Mouse (Mus musculus): ENCODE data around the gene Maco1.

Gene Maco1

DNA sequence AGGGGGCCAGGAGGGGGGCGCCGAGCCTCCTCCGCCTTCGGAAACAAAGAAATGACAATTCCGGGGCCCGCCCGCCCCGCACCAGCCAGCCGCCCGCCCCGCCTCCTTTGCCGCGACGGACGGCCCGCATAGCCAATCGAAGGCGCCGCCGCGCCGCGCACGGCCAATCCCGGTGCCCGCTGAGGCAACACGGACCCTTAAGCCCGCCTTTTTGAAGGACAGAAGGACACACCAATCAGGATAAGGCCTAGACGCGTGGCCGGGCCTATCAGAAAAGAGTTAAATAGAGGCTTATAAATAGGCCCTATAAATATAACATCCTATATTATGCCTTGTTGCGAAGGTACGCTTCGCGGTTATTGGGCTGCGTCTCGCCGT lies at the start of gene Maco1:
Gene Maco1 (minus strand): TSS at position 87 of the 378 bp plus-strand sequence.
- DNase-seq, result peak; percentile 99

DNA sequence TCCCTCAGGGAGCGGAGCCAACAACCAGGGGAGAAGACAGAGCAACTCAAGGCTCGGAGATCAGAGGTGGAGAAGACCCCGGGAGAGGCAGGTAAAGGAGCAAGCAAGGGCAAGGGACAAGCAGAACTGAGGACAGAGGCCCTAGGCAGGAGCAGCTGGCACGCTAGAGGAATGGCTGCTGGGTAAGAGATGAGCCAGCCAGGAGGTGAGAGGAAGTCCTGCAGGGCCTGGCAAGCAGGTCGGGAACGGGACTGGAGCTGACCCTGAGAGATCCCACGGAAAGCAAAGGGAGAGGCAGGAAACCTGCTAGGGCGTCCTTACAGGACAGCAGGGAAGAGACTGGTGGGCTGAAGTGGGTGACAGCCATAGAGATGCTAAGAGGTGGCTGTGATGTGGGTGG lies 48.0 kb upstream of the Maco1 start:
- no peak for DNase-seq

DNA sequence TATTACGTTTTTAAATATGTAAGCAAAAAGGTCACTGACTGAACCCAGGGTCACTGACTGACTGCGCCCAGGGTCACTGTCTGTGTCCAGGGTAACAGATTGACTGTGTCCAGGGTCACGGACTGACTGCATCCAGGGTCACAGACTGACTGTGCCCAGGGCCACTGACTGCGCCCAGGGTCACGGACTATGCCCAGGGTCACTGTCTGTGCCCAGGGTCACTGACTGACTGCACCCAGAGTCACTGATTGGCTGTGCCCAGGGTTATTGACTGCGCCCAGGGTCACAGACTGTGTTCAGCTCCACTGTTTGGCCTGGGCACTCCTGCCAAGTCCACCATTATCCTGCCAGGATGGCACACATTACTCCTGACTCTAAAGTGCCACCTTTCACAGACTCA lies 44.1 kb upstream of the Maco1 start:
- DNase-seq, result no peak

DNA sequence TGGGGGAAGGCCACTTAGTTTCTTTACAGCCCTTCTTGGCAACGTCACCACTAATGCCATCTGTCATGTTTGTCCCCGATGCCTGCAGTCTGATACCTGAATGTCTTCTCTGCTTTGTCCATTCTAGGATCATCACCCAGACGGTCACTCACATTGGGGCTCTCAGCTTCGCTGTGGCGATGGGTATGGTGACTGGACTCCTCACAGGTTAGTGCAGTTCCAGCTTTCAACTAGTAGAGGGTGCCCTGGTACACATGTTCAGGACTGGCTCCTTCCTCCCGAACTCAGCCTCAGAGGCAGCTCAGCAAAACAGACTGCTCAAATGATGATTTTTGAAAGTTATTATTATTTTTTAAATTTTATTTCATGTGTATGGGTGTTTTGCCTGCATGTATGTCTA lies 39.0 kb upstream of the Maco1 start:
- DNase-seq, result peak; percentile 77

DNA sequence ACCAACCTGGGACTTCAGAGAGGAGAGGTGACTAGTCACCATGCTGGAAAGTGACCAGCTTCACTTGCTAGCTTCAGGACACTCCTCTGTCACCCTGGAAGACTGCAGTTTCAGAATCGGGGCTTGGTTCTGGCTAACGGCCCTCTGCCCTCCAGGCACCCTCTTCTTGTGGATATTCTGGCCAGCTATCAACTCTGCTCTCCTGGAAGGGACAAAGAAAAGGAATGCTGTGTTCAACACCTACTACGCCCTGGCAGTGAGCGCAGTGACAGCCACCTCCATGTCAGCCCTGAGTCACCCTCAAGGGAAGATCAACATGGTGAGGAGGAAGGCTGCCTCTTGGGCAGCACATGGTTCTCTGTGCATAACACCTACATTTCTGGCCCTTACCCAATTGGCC lies 31.2 kb upstream of the Maco1 start:
- no peak for DNase-seq

DNA sequence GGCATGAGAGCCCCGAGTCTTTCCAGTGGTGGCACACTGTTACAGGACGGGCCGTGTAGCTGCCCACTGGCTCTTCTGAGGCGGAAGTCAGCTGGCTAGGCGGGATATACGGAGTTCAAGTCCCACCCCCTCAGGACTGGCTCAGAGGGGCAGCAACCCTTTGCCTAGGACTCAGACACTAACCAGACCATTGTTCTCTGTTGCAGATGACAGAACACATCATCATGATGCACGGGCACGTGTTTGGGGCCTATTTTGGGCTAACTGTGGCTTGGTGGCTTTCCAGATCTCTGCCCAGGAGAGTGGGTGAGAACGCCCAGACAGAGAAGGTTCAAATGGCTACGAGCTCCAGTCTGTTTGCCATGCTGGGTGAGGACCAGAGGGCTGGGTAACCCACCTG lies 30.7 kb upstream of the Maco1 start:
- no peak for DNase-seq

DNA sequence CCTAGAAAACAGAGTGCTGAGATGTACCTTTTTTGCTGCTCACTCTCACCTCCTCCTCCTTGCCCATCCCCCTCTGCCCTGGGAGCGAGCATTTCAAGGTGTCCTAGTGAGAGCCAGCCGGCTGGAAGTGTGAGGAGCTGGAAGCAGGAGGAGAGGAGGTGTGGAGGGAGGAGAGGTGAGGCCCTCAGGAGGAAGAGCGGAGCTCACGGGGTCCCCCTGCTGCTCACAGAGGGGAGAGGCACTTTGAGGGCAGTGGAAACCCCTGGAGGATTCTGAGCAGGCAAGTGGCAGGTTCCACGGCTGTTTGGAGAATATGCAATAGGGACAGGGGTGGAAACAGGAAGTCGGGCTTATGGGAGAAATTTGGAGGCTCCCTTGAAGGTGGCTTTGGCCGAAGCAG lies 30.1 kb upstream of the Maco1 start:
- DNase-seq, result peak; percentile 50

DNA sequence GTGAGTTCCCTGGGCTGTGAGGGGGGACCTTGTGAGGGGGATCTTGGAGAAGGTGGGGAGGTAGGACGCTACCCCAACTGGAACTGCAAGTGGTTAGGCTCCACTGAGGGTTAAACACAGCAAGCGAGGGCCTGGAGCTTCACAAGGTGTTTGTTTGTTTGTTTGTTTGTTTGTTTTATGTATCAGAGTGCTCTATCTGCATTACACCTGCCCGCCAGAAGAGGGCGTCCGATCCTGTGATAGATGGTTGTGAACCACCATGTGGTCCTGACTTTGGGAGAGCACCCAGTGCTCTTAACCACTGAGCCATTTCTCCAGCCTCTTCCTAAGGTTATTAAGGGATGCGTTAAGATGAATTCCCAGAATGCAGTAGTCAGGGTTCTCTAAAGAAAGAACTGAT lies 26.9 kb upstream of the Maco1 start:
- peak; percentile 51 for DNase-seq

DNA sequence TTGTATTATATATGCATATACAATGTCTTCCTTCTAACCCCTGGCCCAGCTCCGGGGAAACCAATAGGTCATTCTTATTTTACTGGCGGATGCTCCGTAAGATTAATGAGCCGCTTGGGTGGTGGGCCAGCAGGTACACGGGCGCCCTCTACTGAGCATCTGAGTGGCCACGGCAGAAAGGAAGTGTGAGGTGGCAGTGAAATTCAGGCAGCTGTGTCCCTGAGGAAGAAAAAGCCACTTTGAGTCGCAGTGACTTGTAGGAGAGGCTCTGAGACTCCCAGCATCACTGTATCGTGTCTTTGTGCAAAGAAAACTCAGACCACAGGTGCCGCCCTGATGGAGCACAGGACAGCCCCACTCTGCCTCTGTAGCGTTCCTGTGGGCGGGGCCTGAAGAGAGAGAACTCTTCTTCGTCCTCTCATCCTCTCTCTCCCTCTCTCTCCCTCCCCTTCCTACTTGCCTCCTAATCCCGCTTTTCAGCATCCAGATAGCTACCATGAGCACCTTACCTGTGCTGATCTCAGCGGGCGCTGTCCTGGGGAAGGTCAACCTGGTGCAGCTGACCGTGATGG lies 26.4 kb upstream of the Maco1 start:
- peak; percentile 91 for DNase-seq

DNA sequence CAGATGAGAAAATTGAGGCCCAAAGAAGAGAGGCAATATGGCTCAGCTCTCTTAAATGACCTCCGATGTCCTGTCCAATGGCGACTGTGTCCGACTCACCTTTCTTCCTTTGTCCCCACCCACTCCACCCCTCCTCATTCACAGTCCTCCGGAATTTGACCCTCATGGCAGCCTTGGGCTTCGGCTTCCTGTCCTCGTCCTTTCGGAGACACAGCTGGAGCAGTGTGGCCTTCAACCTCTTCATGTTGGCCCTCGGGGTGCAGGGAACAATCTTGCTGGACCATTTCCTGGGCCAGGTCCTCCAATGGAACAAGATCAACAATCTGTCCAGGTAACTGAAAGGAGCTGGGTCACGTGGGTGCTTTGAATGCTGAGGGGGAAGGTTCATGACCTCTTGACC lies 23.0 kb upstream of the Maco1 start:
- no peak for DNase-seq

DNA sequence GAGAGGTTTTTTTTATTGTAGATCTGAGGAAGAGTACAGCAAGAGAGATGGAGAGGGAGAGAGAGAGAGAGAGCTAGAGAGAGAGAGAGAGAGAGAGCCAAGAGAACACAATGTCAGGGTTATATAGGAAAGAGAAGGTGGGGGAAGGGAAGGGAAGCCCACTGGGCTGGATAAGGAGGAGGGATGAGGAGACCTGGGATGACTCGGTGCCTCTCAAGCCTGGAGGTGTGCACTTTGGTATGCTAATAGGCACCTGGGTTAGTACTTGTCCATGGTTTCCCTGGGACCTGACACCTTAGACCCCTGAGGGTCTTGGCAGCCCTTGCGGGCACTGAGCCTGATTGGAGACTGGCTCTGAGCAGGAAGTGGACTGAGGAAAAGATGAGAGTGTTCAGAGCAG lies 18.8 kb upstream of the Maco1 start:
- no peak for DNase-seq

DNA sequence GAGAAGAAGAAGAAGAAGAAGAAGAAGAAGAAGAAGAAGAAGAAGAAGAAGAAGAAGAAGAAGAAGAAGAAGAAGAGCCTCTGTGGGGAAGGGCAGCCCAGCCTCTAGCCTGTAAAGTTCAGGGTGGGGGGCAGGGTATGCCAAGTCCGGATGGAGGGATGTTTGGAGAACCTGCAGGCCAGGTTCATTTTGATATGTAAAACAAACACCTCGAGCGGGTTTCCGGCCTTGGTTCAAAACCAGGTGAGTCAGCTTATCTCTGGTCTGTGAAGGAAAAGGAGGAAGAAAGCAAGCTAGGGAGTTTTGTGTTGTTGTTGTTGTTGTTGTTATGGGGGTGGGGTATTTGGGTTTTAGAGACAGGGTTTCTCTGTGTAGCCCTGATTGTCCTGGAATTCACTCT lies 18.3 kb upstream of the Maco1 start:
- no peak for DNase-seq

DNA sequence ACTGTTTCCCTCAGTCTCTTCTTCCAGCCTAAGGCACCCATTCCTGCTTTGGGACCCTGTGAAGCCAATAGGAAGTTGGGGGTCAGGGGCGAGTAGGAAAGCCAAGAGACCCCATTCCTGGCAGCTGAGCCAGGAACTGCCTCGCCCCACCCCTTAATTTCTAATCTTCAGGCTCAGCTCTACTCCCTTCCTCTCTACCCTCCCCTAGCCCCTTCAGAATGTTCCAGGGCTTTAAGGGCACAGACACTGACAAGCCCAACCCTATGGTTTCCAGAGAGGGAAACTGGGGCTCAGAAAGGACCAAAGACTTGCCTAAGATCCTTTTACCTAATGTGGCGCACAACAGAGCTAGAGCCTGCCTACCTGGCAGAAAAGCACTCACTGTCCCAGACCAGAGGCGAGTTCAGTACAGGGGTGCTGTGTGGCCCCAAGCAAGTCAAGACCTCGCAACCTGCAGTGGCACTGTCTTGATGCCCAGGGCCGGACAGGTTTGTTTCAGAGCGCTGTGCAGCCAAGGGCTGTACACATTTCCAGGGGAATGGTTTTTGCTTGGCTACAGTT lies 16.8 kb upstream of the Maco1 start:
- no peak for DNase-seq

DNA sequence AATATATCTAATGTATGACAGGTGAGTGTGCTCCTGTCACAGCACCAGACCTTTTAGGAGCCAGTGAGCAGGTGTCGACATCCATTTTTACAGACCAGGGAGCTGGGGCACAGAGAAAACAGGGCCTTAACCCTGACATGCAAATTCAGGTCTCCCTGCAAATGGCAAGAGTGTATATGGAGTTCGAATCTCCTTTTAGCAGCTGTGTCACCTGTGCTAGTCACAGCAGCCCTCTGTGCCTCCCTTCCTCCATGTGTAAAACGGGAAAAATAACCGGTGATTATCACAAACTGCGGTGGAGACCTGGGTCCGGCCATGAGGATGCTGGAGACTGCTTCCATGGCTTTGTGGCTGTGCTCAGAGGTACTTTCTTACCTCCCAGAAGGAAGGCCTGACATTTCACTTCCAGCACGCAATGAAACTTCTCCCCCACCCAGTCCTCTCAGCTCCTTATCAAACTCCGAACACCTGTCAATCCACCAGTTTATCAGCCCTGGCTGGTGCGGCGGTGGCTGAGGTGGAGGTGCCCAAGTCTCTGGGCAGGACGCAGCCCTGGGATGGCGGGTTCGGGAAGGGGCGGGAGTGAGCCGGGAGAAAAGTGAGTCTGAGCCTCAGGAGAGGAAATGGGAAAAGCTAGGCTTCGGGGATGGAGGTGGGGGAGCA lies 16.1 kb upstream of the Maco1 start:
- DNase-seq, result peak; percentile 42

DNA sequence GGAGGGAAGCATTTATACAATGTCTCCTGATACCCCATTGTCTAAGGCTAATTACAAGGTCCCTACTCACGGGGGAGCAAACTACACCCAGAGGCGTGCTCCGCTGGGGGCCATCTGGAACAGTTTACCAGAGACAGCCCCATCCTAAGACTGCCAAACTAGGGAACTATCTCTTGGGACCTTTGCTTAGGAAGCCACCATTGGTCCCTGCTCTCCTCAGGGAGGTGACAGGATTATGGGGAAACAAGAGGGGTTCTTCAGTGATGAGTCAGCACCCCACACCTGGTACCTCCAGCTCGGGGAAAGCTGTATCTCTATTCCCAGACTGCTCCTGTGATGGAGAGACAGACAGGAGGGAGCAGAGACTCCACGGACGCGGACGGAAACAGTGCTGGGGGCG lies 15.3 kb upstream of the Maco1 start:
- DNase-seq, result no peak

DNA sequence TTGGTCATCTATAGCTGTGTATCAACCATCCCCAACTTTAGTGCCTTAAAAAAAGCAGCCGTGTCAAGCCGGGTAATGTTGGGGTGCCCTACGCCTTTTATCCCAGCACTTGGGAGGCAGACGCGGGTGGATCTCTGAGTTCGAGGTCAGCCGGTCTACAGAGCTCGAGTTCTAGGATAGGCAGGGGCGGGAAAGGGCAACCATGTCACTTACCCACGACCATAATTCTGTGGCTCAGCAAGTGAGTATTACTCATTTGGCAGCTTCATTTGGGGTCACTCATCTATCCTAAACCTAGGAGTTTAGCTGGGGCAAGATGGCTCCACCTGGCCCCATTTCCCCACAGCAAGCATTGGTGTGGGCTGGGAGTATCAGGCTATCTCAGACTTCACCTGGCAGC lies 14.9 kb upstream of the Maco1 start:
- DNase-seq, result no peak

DNA sequence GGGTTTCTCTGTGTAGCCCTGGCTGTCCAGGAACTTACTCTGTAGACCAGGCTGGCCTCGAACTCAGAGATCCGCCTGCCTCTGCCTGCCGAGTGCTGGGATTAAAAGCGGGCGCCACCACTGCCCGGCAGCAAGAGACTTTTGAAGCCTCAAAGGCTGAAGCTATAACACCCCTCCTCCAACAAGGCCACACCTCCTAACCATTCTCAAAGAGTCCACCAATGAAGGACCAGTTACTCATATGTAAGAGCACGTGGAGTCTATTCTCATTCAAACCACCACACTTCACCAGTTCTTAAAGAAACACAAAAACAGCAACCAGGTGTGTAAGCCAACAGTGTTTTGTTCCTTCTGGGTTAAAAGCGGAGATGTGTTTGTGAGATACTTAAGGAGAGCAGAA lies 14.5 kb upstream of the Maco1 start:
- no peak for DNase-seq

DNA sequence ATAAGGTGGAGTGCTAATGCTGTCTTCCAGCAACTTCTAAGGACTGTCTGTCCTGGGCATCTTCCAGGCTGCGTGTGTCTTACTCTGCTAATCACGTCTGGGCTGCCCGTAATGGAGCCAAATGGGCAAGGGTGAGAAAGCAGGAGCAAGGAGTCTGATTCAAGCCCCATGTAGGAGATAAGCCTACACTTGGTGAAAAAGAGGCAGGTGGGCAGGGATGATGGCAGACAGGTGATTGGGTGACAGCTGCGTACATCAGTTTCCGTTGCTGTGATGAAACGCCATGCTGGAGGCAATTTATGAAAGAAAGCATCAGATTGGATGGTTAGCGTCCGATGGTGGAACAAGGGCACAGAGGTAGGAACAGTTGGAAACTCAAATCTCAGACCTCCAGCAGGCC lies 14.1 kb upstream of the Maco1 start:
- no peak for DNase-seq

DNA sequence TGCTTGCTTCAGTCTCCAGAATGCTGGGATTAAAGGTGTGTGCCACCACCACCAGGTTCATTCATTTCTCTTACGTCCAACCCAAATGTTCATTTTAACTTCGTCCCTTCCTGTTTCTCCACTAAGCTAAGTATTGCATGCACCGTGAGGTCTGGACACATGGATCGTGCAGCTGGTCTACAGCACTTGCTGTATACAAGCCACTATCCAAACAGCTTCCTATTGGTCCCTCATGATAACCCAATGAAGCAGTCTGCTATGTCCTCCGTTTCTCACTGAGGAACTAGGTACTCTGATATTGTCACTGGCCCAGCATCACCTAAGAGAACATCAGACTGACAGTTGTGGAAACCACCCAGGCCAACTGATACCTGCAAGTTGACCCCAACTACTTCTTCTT lies 12.6 kb upstream of the Maco1 start:
- DNase-seq, result no peak

DNA sequence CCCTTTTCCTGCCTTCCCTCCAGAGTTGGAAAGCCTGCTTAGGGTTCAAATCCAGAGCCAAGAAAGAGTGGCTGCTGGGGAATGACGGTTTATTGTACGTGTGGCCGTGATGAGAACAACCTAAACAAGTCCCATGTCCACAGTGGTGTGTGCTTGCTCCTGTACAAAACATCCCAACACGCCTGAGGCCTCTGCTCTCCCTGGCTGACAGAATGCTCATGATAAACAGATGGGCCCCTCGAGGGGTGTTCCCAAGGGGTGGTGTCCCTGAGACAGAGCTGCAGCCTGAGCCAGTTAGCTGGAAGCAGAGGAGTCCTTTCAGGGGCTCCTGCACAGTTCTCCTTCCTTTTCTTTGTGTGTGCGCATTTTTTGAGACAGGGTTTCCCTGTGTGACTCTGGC lies 12.2 kb upstream of the Maco1 start:
- DNase-seq, result no peak

DNA sequence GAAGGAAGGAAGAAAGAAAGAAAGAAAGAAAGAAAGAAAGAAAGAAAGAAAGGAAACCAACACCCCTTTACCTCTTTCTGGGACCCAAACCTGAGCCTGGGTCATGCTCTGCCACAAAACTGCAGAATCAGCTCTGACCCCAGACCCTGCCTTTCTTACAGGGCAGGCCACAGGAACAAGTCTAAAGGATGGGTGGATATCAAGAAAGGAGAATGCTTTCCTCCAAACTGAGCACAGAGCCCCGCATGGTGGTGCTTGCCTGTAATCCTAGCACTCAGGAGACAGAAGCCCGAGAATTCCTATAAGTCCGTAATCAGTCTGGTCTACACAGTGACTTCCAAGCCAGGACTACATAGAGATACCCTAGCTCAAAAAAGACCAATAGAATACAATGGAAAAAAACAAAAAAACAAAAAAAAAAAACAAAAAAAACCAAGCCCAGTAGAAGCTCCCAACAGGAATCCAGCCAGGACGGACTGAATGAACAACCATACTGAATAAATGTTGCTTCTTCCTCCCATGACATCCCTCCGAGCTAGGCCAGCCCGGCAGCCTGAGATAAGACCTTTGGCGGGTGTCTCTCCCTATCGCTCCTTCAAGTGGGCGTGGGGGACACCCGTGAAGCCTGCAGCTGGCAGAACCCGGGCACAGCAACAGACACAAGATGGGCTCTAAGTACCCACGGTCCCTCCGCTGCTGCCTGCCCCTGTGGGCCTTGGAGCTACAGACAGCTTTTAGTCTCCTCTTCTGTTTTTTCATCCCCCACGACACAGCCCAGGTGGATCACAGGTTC lies 11.0 kb upstream of the Maco1 start, which contains the start of gene Rhd:
Gene Rhd (plus strand): TSS at position 600 of the 793 bp plus-strand sequence.
- DNase-seq, result no peak

DNA sequence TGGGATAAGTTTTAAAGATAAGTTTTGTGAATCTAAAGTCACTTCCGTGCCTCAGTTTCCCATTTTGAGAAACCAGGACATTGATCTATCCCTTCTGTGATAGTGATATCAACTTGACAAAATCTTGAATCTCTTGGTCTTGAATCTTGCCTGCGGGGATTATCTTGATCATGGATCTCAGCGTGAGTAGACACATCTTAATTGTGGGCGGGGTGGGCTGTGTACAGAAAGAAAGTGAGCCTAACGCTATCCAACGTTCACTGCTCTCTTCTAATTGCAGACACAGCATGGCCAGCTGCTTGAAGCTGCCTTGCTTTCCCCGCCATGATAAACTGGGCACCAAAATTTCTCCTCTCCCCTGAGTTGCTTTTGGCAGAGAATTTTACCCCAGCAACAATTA lies 9.9 kb upstream of the Maco1 start:
- no peak for DNase-seq

DNA sequence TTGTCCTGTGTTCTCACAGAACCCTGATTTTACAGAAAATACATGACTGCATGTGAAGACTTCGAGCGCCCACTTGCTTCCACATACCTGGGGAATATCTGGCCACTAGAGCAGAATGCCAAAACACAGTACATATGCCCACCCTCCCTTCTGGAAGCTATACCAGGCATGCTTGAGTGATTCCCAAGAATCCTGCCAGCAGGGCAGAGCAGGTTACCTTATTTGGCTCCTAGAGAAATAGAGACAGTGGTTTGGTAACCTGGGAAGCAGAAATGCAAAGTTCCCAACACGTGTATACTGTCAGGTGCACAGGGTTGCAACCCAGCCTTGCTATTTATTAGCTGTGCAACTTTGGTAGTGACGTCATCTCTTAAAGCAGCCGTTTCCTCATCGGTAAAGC lies 8.7 kb upstream of the Maco1 start:
- DNase-seq, result peak; percentile 34

DNA sequence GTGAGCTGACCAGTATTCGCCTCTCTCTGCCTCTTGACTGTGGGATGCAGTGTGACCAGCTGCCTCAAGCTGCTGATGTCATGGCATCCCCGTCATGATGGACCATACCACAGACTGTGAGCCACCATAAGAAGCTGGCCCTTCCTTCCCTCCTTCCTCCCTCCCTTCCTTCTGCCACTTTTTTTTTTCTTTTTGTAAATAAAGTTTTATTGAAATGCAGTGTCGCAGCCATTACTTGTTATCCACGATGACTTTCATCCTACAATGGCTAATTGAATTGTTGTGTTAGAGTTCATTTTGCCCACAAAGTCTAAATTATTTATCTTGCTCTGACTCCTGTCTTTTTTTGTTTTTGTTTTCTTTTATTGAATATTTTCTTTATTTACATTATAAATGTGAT lies 5.3 kb upstream of the Maco1 start:
- DNase-seq, result no peak

All from kidney, postnatal 10 days (tissue).